ENCODE assay signal across 14 mouse cellular contexts in the genomic region with DNA sequence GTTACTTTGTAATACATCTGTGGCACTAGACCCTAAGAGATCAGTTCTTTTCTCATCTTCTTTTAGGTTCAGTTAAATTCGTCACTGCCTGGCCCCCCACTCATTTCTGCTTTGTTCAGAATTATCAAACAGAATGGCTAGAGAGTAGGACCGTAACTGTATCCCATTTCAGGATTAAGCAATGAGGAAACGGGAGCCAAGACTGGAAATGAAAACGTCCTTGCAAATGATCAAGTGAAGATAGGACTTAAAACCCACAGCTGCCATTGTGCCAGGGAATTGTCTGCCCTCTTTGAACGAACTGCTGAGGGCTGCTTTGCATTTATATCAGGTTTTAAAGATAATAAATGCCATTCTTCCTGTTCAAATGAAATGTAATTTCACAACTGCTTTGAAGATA.
DNase-seq lines count a peak whose midpoint lies in the region; ATAC-seq lines count a peak whose summit lies in the region.
"Had no signal": no experiment of that assay in that cellular context is flagged by ENCODE, and none has a peak within 500 bp of the region (broad histone marks: within the 10 kb centered on the region; RNA-seq: fewer than 3 reads in every experiment).

No protein-coding gene starts in this region.

- no peak overlapping the region for H3K4me3 ChIP-seq in midbrain, embryonic 13.5 days (replicated peaks)
- H3K4me3 ChIP-seq in midbrain, embryonic 10.5 days: no peak overlapping the region
- H3K4me3 ChIP-seq in stomach, embryonic 15.5 days (replicated peaks): no peak overlapping the region
- H3K4me3 ChIP-seq: embryonic facial prominence, embryonic 12.5 days; heart, adult 2 months; limb, embryonic 10.5 days; neural tube, embryonic 15.5 days had no signal

- peak; percentile 26 for DNase-seq in adrenal gland, adult 2 months
- DNase-seq in adrenal gland, postnatal 4 days (ENCODE audit: low spot score in 2 of 2): no peak
- peak; percentile 10 to 17 for DNase-seq in heart, adult 9 months (ENCODE audit: low spot score in 2 of 2)
- DNase-seq in heart, postnatal 4 days: no peak
- no peak for DNase-seq in midbrain, embryonic 10.5 days (ENCODE audit: low spot score)
- DNase-seq in layer of hippocampus, adult 9-11 months: no peak
- DNase-seq: cerebellum, adult 9-10 months; kidney, adult 11 months had no signal

- H3K4me1 ChIP-seq in midbrain, embryonic 13.5 days (replicated peaks): peaks cover 14% of the 10 kb centered on the region
- peaks cover 16% of the 10 kb centered on the region for H3K4me1 ChIP-seq in midbrain, embryonic 10.5 days
- no peaks in the 10 kb centered on the region for H3K4me1 ChIP-seq in stomach, embryonic 15.5 days

- 0 out of 2 replicates have a peak overlapping the region, but pooled peaks have one; percentile 5 for H3K27ac ChIP-seq in midbrain, embryonic 13.5 days
- H3K27ac ChIP-seq in midbrain, embryonic 10.5 days (replicated peaks): no peak overlapping the region
- H3K27ac ChIP-seq in stomach, embryonic 15.5 days: peak overlapping the region; percentile 7; the same call in 1 of the 2 replicates
- H3K27ac ChIP-seq: embryonic facial prominence, embryonic 12.5 days; heart, adult 2 months; limb, embryonic 10.5 days; neural tube, embryonic 15.5 days had no signal

- no peak for ATAC-seq in midbrain, embryonic 13.5 days
- ATAC-seq in stomach, embryonic 15.5 days (ENCODE audit: insufficient read depth, low FRiP score, low read depth): no peak

- no peaks in the 10 kb centered on the region for H3K36me3 ChIP-seq in midbrain, embryonic 13.5 days
- no peaks in the 10 kb centered on the region for H3K36me3 ChIP-seq in midbrain, embryonic 10.5 days
- H3K36me3 ChIP-seq in stomach, embryonic 15.5 days: no peaks in the 10 kb centered on the region
- H3K36me3 ChIP-seq: embryonic facial prominence, embryonic 12.5 days; limb, embryonic 10.5 days; neural tube, embryonic 15.5 days had no signal

- H3K27me3 ChIP-seq in midbrain, embryonic 13.5 days: no peaks in the 10 kb centered on the region
- H3K27me3 ChIP-seq in midbrain, embryonic 10.5 days (ENCODE audit: low read depth, poor library complexity, severe bottlenecking): no peaks in the 10 kb centered on the region
- H3K27me3 ChIP-seq in stomach, embryonic 15.5 days (replicated peaks): no peaks in the 10 kb centered on the region
- H3K27me3 ChIP-seq: embryonic facial prominence, embryonic 12.5 days; neural tube, embryonic 15.5 days had no signal

- H3K9me3 ChIP-seq in midbrain, embryonic 13.5 days: peaks cover 10% of the 10 kb centered on the region; the same call in 1 of the 2 replicates
- peaks cover 6% of the 10 kb centered on the region for H3K9me3 ChIP-seq in midbrain, embryonic 10.5 days (replicated peaks)
- no peaks in the 10 kb centered on the region for H3K9me3 ChIP-seq in stomach, embryonic 15.5 days
- H3K9me3 ChIP-seq: embryonic facial prominence, embryonic 12.5 days; limb, embryonic 10.5 days; neural tube, embryonic 15.5 days had no signal

- 14% methylated on average over 5 of the region's 5 CpGs for WGBS in midbrain, embryonic 13.5 days
- 23% methylated on average over 5 of the region's 5 CpGs for WGBS in midbrain, embryonic 10.5 days
- WGBS in stomach, embryonic 15.5 days: 24% methylated on average over 5 of the region's 5 CpGs

- H3K4me2 ChIP-seq in midbrain, embryonic 13.5 days (replicated peaks): no peak overlapping the region
- no peak overlapping the region for H3K4me2 ChIP-seq in stomach, embryonic 15.5 days
- H3K4me2 ChIP-seq: embryonic facial prominence, embryonic 12.5 days; neural tube, embryonic 15.5 days had no signal

- no peak overlapping the region for H3K9ac ChIP-seq in midbrain, embryonic 13.5 days (replicated peaks)
- H3K9ac ChIP-seq in stomach, embryonic 15.5 days: no peak overlapping the region
- H3K9ac ChIP-seq: embryonic facial prominence, embryonic 12.5 days; neural tube, embryonic 15.5 days had no signal

Comparison
In these comparisons a context has a peak if more than half of its experiments do, and no peak if none do; other contexts are left out.
1. DNase-seq: peak in adrenal gland, adult 2 months (single experiment) and heart, adult 9 months (2 of 2); none in adrenal gland, postnatal 4 days (0 of 2), heart, postnatal 4 days (single experiment), midbrain, embryonic 10.5 days (single experiment) and layer of hippocampus, adult 9-11 months (single experiment).